Mouse (Mus musculus) monocyte, adult 59 days (primary cell): ENCODE data around the gene Mss51. TPM values are rescaled to one million over a fixed set of nuclear protein-coding genes. Genes with fewer than 3 reads are reported as not detected.

Experiments used
- total RNA-seq, 2 experiments: library from RNA; stranded (reverse); gene quantifications; one replicate each; pipeline ENCODE4 v1.2.4; 2023

Mss51 gene
- total RNA-seq = 1 to 10 TPM; 1.2 to 1.3 TPM

DNA sequence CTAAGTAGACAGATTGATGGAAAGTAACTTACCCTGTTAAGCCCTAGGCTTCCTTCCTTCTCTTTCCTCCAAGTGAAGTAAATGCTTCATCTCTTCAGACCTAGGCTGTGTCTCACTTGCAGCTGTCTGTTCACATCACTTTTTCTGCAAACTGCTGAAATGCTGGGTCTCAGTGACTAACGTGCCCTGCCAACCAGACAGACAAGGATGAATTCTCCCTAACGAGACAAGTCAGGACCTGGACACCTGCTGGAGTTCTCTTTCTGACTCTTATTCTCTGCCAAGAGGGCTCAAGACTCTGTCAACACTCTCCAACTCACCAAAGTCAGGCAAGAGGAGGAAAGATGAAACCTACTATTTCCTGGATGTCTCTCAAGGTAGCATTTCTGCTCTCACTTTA is at the start of gene Mss51:
TSS of gene Mss51 (minus strand) at position 299 of the 400 bp plus-strand sequence.

DNA sequence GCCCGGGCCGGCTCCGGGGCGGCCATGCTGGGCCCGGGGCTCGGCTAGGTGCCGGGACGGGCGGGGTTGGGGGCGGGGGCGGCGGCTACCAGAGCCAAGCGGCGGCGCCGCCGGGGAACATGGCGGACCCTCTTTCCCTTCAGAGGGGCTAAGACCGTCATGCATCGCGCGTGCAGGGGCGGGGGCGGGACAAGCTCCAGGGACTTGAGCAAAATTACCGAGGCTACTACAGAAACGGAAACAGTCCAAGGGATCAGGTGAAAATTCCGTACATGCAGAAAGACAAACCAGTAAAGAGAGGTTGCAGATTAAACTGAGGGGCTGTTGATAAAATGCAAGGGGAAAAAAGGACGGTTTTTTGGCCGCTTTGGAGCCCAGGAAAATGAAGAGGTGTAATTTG is 49.7 kb upstream of the Mss51 start, which contains the start of gene Ppp3cb:
TSS of gene Ppp3cb (minus strand) at position 159 of the 400 bp plus-strand sequence.

GRCm38 (mm10) chr14:20479291-20480194 is 17.2 kb downstream of the Mss51 start, which contains the start of gene Anxa7:
Gene Anxa7 (minus strand): TSS chr14:20480133.

DNA sequence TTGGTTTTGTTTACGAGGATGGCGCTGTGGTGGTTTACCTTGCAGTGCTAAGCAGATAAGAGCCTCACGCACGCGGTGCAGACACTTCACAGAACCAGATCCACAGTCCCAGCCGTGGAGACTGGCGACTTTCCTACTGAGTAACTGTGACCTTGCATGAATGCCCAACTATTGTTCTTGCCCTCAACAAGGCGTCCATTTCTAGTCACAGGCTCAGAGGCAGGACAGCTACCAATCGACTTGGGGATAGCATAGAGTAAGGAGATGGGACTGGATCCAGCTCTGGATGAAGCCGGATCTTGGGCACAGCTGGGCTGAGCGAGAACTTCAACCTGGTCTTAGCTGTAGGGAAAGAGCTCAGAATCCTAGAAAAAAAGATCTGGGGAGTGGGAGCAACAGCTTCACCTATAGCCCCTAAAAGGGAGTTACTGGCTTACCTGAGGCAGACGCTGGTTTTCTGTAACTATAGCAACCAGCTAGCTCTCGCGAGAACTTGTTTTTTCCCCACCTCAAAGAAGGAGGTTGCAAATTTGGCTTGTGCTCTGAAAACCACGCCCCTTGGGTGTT is 44.9 kb downstream of the Mss51 start, which contains the start of gene Cfap70:
TSS of gene Cfap70 (minus strand) at position 462 of the 567 bp plus-strand sequence.

Other genes with a start within 250 kb of the Mss51 start
- not detected for gene Kcnk16, start 227.7 kb downstream of the Mss51 start, total RNA-seq
- 10 to 100 TPM; 30.3 to 31.9 TPM for gene Nudt13, start 202.2 kb downstream of the Mss51 start, total RNA-seq
- 10 to 100 TPM; 25.6 to 28.5 TPM for gene Ecd, start 148.8 kb downstream of the Mss51 start, total RNA-seq
- gene Fam149b, start 148.7 kb downstream of the Mss51 start, total RNA-seq = 10 to 100 TPM; 22.3 to 23.6 TPM
- gene Dnajc9, start 108.0 kb downstream of the Mss51 start, total RNA-seq = 1 to 10 TPM; 9.1 to 9.3 TPM
- gene Mrps16, start 103.3 kb downstream of the Mss51 start, total RNA-seq = 10 to 100 TPM; 23.5 to 27.3 TPM
- not detected for gene Cfap70, start 44.7 kb downstream of the Mss51 start, total RNA-seq
- gene Anxa7, start 16.8 kb downstream of the Mss51 start, total RNA-seq = 10 to 100 TPM; 60.9 to 75.6 TPM
- gene Ppp3cb, start 49.7 kb upstream of the Mss51 start, total RNA-seq = 10 to 100 TPM; 54.9 to 56.5 TPM
- gene Usp54, start 144.2 kb upstream of the Mss51 start, total RNA-seq = 1 to 10 TPM; 2.8 to 3.1 TPM
- gene Myoz1, start 159.6 kb upstream of the Mss51 start, total RNA-seq = not detected
- not detected for gene Synpo2l, start 171.5 kb upstream of the Mss51 start, total RNA-seq
- 100 to 1,000 TPM; 192 to 197 TPM for gene Sec24c, start 177.4 kb upstream of the Mss51 start, total RNA-seq
- gene Fut11, start 198.1 kb upstream of the Mss51 start, total RNA-seq = 1 to 10 TPM; 9.9 TPM
- gene Chchd1, start 206.1 kb upstream of the Mss51 start, total RNA-seq = 10 to 100 TPM; 30.4 to 31.4 TPM
- 100 to 1,000 TPM; 138 to 141 TPM for gene Zswim8, start 210.7 kb upstream of the Mss51 start, total RNA-seq
- 10 to 100 TPM; 53.9 to 61.4 TPM for gene Ndst2, start 237.7 kb upstream of the Mss51 start, total RNA-seq